Mouse (Mus musculus) heart, postnatal 0 days (tissue): Measurements from ENCODE around the gene Podxl. TPM values are rescaled to one million over a fixed set of nuclear protein-coding genes. Genes with fewer than 3 reads are reported as not detected.

Experiments
- ATAC-seq: fragments of 200-750 bp; cut with Nextera tagmentation; 2 replicates; pipeline ENCODE4 v1.8.0; 2017; ENCODE audit warnings: low read depth, moderate number of reproducible peaks, moderate library complexity; ENCODE audit not compliant: insufficient read depth
- DNase-seq: peaks from one replicate; pipeline ENCODE4 v3.0.0-alpha.2; 2016; ENCODE audit warnings: low spot score
- H3K27ac ChIP-seq: fragments of 300-500 bp; sonication (generic); 2 replicates; pipeline ENCODE4 v1.5.1; 2014; ENCODE audit warnings: low read depth, mild to moderate bottlenecking
- H3K27me3 ChIP-seq: fragments of 300-500 bp; sonication (generic); 2 replicates; pipeline ENCODE4 v1.6.1; 2014; ENCODE audit warnings: low read length, mixed read lengths; ENCODE audit not compliant: control insufficient read depth, insufficient read depth
- H3K36me3 ChIP-seq: fragments of 300-500 bp; sonication (generic); replicated peaks from 2 replicates; pipeline ENCODE4 v1.6.1; 2014; ENCODE audit warnings: low read length, mixed read lengths; ENCODE audit not compliant: control insufficient read depth, insufficient read depth
- H3K4me1 ChIP-seq: fragments of 300-500 bp; sonication (generic); 2 replicates; pipeline ENCODE4 v1.6.1; 2014; ENCODE audit warnings: antibody characterized with exemption; ENCODE audit not compliant: control insufficient read depth, insufficient read depth
- H3K4me2 ChIP-seq: fragments of 300-500 bp; sonication (generic); 2 replicates; pipeline ENCODE4 v1.6.1; 2014; ENCODE audit warnings: low read depth, mild to moderate bottlenecking, low read length, moderate library complexity
- H3K4me3 ChIP-seq: fragments of 300-500 bp; sonication (generic); 2 replicates; pipeline ENCODE4 v1.5.1; 2014; ENCODE audit warnings: low read depth, low read length
- H3K9ac ChIP-seq: fragments of 300-500 bp; sonication (generic); replicated peaks from 2 replicates; pipeline ENCODE4 v1.6.1; 2014; ENCODE audit warnings: low read depth, low read length, mixed read lengths
- H3K9me3 ChIP-seq: fragments of 300-500 bp; sonication (generic); replicated peaks from 2 replicates; pipeline ENCODE4 v1.6.1; 2016; ENCODE audit warnings: low read length; ENCODE audit not compliant: control insufficient read depth
- CTCF ChIP-seq: IDR thresholded peaks from 2 replicates; pipeline ENCODE4 v1.5.1; 2016; ENCODE audit warnings: antibody characterized with exemption, control low read depth, low read depth
- EP300 ChIP-seq: IDR thresholded peaks from 2 replicates; pipeline ENCODE4 v1.6.1; 2016; ENCODE audit warnings: antibody characterized with exemption, low read depth
- WGBS: fragments of 180-500 bp; shearing (Covaris S2); extraction: QIAGEN DNeasy Blood & Tissue Kit; methylation state at CpG from one replicate; pipeline ENCODE4 v1.1.7; 2014; 5-methylcytosine and 5-hydroxymethylcytosine counted together
- polyA plus RNA-seq: library from polyadenylated mRNA; unstranded; fragments of >200 nt; fragmentation: Nextera tagmentation; extraction: Ambion mirVana; gene quantifications from 2 replicates; pipeline ENCODE4 v1.2.1, GENCODE M21; 2015
- total RNA-seq: library from RNA; depleted of rRNA; stranded (reverse); fragments of >200 nt; gene quantifications from 2 replicates; pipeline ENCODE4 v1.2.3, GENCODE M21; 2014; ENCODE audit warnings: low replicate concordance

Gene Podxl
- total and polyA plus RNA-seq, 2 experiments from 2014 or later = 17.6 to 44.0 TPM

GRCm38 (mm10) chr6:31538112-31538511 is 25.7 kb downstream of the Podxl start:
- DNase-seq (no peak), ATAC-seq (no peak)
- TF ChIP-seq EP300 (no peak), CTCF (no peak)
- no peaks in the 10 kb centered on the region for H3K27me3 ChIP-seq
- H3K36me3 ChIP-seq = no peaks in the 10 kb centered on the region
- no peaks in the 10 kb centered on the region for H3K4me1 ChIP-seq
- no peak overlapping the region for H3K27ac ChIP-seq
- 79% methylated on average over 1 of the region's 1 CpGs for WGBS
- no peaks in the 10 kb centered on the region for H3K9me3 ChIP-seq
- no peak overlapping the region for H3K4me2 ChIP-seq
- H3K4me3 ChIP-seq = no peak overlapping the region
- no peak overlapping the region for H3K9ac ChIP-seq

DNA sequence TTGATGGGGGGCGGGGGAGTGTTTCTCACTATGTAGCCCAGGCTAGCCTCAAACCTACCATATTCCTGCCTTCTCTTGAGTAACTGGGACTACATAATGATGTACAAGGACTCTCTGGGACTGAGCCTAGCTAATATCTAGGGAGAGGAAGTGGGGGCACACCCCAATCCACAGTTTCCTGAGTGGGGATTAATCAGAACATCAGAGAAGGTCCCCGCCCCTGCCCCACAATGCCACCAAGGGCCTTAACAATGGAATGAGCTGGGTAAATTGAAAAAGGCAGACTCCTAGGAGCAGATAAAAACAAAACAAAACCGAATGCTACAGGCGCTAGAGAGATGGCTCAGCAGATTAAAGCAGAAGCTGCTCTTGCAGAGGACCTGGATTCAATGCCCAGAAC is 26.6 kb downstream of the Podxl start:
- Histone ChIP-seq H3K27me3 (no peaks in the 10 kb centered on the region), H3K4me2 (no peak overlapping the region), H3K9ac (no peak overlapping the region), H3K27ac (no peak overlapping the region), H3K4me3 (no peak overlapping the region), H3K4me1 (no peaks in the 10 kb centered on the region), H3K36me3 (no peaks in the 10 kb centered on the region), H3K9me3 (no peaks in the 10 kb centered on the region)
- no peak for DNase-seq
- no peak for ATAC-seq
- TF ChIP-seq CTCF (no peak), EP300 (no peak)
- 61% methylated on average over 4 of the region's 4 CpGs for WGBS

GRCm38 (mm10) chr6:31534705-31535104 is 29.1 kb downstream of the Podxl start:
- H3K9me3 ChIP-seq = no peaks in the 10 kb centered on the region
- DNase-seq (no peak), ATAC-seq (no peak)
- H3K4me3 ChIP-seq = no peak overlapping the region
- H3K9ac ChIP-seq = no peak overlapping the region
- no peaks in the 10 kb centered on the region for H3K27me3 ChIP-seq
- WGBS = 89% methylated on average over 5 of the region's 5 CpGs
- H3K4me1 ChIP-seq = no peaks in the 10 kb centered on the region
- H3K4me2 ChIP-seq = no peak overlapping the region
- no peak for TF ChIP-seq CTCF
- TF ChIP-seq EP300 = no peak
- no peaks in the 10 kb centered on the region for H3K36me3 ChIP-seq
- H3K27ac ChIP-seq = no peak overlapping the region

DNA sequence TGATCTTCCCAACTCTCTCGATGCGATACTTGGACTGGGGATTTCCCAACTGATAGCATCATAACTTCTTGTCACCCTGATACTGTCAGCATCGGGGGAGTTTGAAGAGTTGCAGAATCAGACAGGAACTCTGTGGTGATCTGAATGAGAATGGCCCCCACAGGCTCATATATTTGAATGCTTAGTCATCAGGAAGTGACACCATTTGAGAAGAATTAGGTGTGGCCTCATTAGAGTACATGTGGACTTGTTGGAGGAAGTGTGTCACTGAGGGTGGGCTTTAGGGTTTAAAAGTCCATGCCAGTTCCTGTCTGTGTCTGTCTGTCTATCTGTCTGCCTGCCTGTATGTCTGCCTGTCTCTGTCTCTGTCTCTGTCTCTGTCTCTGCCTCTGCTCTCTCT is 31.9 kb downstream of the Podxl start:
- H3K4me3 ChIP-seq = no peak overlapping the region
- no peak for TF ChIP-seq CTCF
- no peak for TF ChIP-seq EP300
- no peaks in the 10 kb centered on the region for H3K4me1 ChIP-seq
- no peak overlapping the region for H3K27ac ChIP-seq
- WGBS = 47% methylated on average over 3 of the region's 3 CpGs
- no peak overlapping the region for H3K4me2 ChIP-seq
- H3K9me3 ChIP-seq = no peaks in the 10 kb centered on the region
- DNase-seq (no peak), ATAC-seq (peak; percentile 36; the same call in 1 of the 2 replicates)
- H3K27me3 ChIP-seq = no peaks in the 10 kb centered on the region
- H3K9ac ChIP-seq = no peak overlapping the region
- H3K36me3 ChIP-seq = no peaks in the 10 kb centered on the region

GRCm38 (mm10) chr6:31528339-31528738 is 35.4 kb downstream of the Podxl start:
- no peak overlapping the region for H3K27ac ChIP-seq
- no peaks in the 10 kb centered on the region for H3K4me1 ChIP-seq
- no peak overlapping the region for H3K4me2 ChIP-seq
- H3K27me3 ChIP-seq = no peaks in the 10 kb centered on the region
- H3K4me3 ChIP-seq = no peak overlapping the region
- ATAC-seq (no peak), DNase-seq (no peak)
- H3K36me3 ChIP-seq = 0 out of 2 replicates have a peak, but pooled peaks cover 5% of the 10 kb centered on the region
- no peak overlapping the region for H3K9ac ChIP-seq
- H3K9me3 ChIP-seq = no peaks in the 10 kb centered on the region
- 67% methylated on average over 5 of the region's 5 CpGs for WGBS
- TF ChIP-seq EP300 = no peak
- TF ChIP-seq CTCF = no peak

GRCm38 (mm10) chr6:31527897-31528296 is 35.9 kb downstream of the Podxl start:
- ATAC-seq = no peak
- Histone ChIP-seq H3K9me3 (no peaks in the 10 kb centered on the region), H3K9ac (no peak overlapping the region), H3K36me3 (0 out of 2 replicates have a peak, but pooled peaks cover 5% of the 10 kb centered on the region), H3K27ac (no peak overlapping the region), H3K4me2 (no peak overlapping the region), H3K27me3 (no peaks in the 10 kb centered on the region), H3K4me1 (no peaks in the 10 kb centered on the region), H3K4me3 (no peak overlapping the region)
- TF ChIP-seq CTCF (peak; percentile 77), EP300 (no peak)
- DNase-seq = no peak
- 63% methylated on average over 7 of the region's 7 CpGs for WGBS
